Mouse (Mus musculus): ENCODE results near the gene Prss42. TPM values are rescaled to one million over a fixed set of nuclear protein-coding genes. Genes with fewer than 3 reads are reported as not detected.

Gene Prss42
- polyA plus RNA-seq, 2 experiments, result not detected

DNA sequence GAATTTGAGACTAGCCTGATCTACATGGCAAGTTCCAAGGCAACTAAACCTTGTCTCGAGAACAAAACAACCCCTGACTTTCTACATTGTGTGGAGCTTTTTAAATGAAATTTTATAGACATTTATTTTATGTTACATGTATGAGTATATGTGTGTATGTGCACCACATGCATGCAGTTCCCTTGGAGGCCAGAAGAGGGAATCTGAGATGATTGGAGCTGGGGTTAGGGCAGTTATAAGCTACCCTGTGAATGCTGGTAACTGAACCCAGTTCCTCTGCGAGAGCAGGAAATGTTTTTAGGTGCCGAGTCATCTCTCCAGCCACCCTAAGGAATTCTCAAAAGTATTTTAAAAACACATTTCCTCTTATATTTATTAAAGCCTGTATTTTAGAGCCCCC lies 9.8 kb upstream of the Prss42 start:
- DNase-seq (ENCODE audit: low spot score), result no peak
- ATAC-seq (ENCODE audit: low FRiP score, low read depth), result no peak
- H3K36me3 ChIP-seq (ENCODE audit: control insufficient read depth, insufficient read depth, low read length), result no peaks in the 10 kb centered on the region
- H3K4me1 ChIP-seq (ENCODE audit: control insufficient read depth, insufficient read depth, low read length), result no peaks in the 10 kb centered on the region
- no peak for TF ChIP-seq POLR2A (IDR thresholded peaks at IDR 0.05; ENCODE audit: borderline replicate concordance, extremely low read depth, insufficient read depth, insufficient read length)
- H3K9me3 ChIP-seq (ENCODE audit: control insufficient read depth, low read length), result no peaks in the 10 kb centered on the region
- 89% methylated on average over 3 of the region's 3 CpGs for WGBS
- H3K4me2 ChIP-seq (replicated peaks; ENCODE audit: low read depth, low read length, severe bottlenecking), result no peak overlapping the region
- H3K27me3 ChIP-seq (ENCODE audit: control insufficient read depth, insufficient read depth, low read length), result no peaks in the 10 kb centered on the region
- H3K4me3 ChIP-seq (replicated peaks; ENCODE audit: low read length), result no peak overlapping the region
- no peak overlapping the region for H3K9ac ChIP-seq (ENCODE audit: low read depth, low read length, severe bottlenecking)
- H3K27ac ChIP-seq (replicated peaks; ENCODE audit: low read depth, low read length), result no peak overlapping the region

- no peak for TF ChIP-seq POLR2A (IDR thresholded peaks at IDR 0.05; ENCODE audit: borderline replicate concordance, extremely low read depth, insufficient read depth, insufficient read length)
- Histone ChIP-seq H3K27ac (replicated peaks; ENCODE audit: low read depth, low read length) (no peak overlapping the region), H3K9ac (ENCODE audit: low read depth, low read length, severe bottlenecking) (no peak overlapping the region), H3K27me3 (ENCODE audit: control insufficient read depth, insufficient read depth, low read length) (no peaks in the 10 kb centered on the region), H3K4me1 (ENCODE audit: control insufficient read depth, insufficient read depth, low read length) (no peaks in the 10 kb centered on the region), H3K36me3 (ENCODE audit: control insufficient read depth, insufficient read depth, low read length) (no peaks in the 10 kb centered on the region), H3K4me3 (replicated peaks; ENCODE audit: low read length) (no peak overlapping the region), H3K9me3 (ENCODE audit: control insufficient read depth, low read length) (no peaks in the 10 kb centered on the region), H3K4me2 (replicated peaks; ENCODE audit: low read depth, low read length, severe bottlenecking) (no peak overlapping the region)
- no peak for ATAC-seq (ENCODE audit: low FRiP score, low read depth)
- no peak for DNase-seq (ENCODE audit: low spot score)
- 74% methylated on average over 4 of the region's 4 CpGs for WGBS
Observed at GRCm38 (mm10) chr9:110790462-110790861, 7.5 kb upstream of the Prss42 start.

- ATAC-seq (ENCODE audit: low FRiP score, low read depth), result no peak
- 84% methylated on average over 10 of the region's 10 CpGs for WGBS
- DNase-seq (ENCODE audit: low spot score), result no peak
Observed at GRCm38 (mm10) chr9:110797013-110797412, 953 bp upstream of the Prss42 start.

GRCm38 (mm10) chr9:110800834-110801479 lies 3.0 kb downstream of the Prss42 start:
- 76% methylated on average over 8 of the region's 8 CpGs for WGBS

More at GRCm38 (mm10) chr9:110797013-110797412, 953 bp upstream of the Prss42 start:
- TF ChIP-seq POLR2A (IDR thresholded peaks at IDR 0.05; ENCODE audit: borderline replicate concordance, extremely low read depth, insufficient read depth, insufficient read length), result no peak
- no peak overlapping the region for H3K4me3 ChIP-seq (replicated peaks; ENCODE audit: low read length)
- H3K36me3 ChIP-seq (ENCODE audit: control insufficient read depth, insufficient read depth, low read length), result no peaks in the 10 kb centered on the region
- H3K9ac ChIP-seq (ENCODE audit: low read depth, low read length, severe bottlenecking), result no peak overlapping the region
- no peaks in the 10 kb centered on the region for H3K4me1 ChIP-seq (ENCODE audit: control insufficient read depth, insufficient read depth, low read length)
- H3K9me3 ChIP-seq (ENCODE audit: control insufficient read depth, low read length), result no peaks in the 10 kb centered on the region
- H3K4me2 ChIP-seq (replicated peaks; ENCODE audit: low read depth, low read length, severe bottlenecking), result no peak overlapping the region
- no peak overlapping the region for H3K27ac ChIP-seq (replicated peaks; ENCODE audit: low read depth, low read length)
- H3K27me3 ChIP-seq (ENCODE audit: control insufficient read depth, insufficient read depth, low read length), result no peaks in the 10 kb centered on the region

DNA sequence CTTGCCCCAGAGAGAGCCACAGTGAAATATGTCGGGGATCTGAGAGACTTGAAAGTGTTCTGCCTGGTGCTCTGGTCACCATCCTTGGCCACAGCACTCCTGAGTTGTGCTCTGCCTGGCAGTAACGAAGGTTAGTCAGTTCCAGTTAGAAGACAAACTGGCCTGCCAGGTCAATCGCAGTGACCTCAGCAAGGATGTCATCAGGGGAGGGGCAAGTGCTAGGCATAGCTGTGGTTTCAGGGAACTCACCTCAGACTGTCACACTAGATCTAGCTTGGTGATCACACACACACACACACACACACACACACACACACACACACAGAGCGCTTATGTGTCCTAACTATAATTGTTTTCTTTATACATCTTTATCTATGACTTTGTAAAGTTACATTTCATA lies 5.3 kb downstream of the Prss42 start:
- DNase-seq (ENCODE audit: low spot score) (no peak), ATAC-seq (ENCODE audit: low FRiP score, low read depth) (no peak)
- Histone ChIP-seq H3K4me1 (ENCODE audit: control insufficient read depth, insufficient read depth, low read length) (no peaks in the 10 kb centered on the region), H3K4me3 (replicated peaks; ENCODE audit: low read length) (no peak overlapping the region), H3K9me3 (ENCODE audit: control insufficient read depth, low read length) (no peaks in the 10 kb centered on the region), H3K4me2 (replicated peaks; ENCODE audit: low read depth, low read length, severe bottlenecking) (no peak overlapping the region), H3K9ac (ENCODE audit: low read depth, low read length, severe bottlenecking) (no peak overlapping the region), H3K27ac (replicated peaks; ENCODE audit: low read depth, low read length) (no peak overlapping the region), H3K36me3 (ENCODE audit: control insufficient read depth, insufficient read depth, low read length) (no peaks in the 10 kb centered on the region), H3K27me3 (ENCODE audit: control insufficient read depth, insufficient read depth, low read length) (no peaks in the 10 kb centered on the region)
- 64% methylated on average over 4 of the region's 4 CpGs for whole genome bisulfite sequencing
- no peak for TF ChIP-seq POLR2A (IDR thresholded peaks at IDR 0.05; ENCODE audit: borderline replicate concordance, extremely low read depth, insufficient read depth, insufficient read length)

More at GRCm38 (mm10) chr9:110800834-110801479, 3.0 kb downstream of the Prss42 start:
- Histone ChIP-seq H3K27ac (replicated peaks; ENCODE audit: low read depth, low read length) (no peak overlapping the region), H3K4me2 (replicated peaks; ENCODE audit: low read depth, low read length, severe bottlenecking) (no peak overlapping the region), H3K36me3 (ENCODE audit: control insufficient read depth, insufficient read depth, low read length) (no peaks in the 10 kb centered on the region), H3K9ac (ENCODE audit: low read depth, low read length, severe bottlenecking) (no peak overlapping the region), H3K4me1 (ENCODE audit: control insufficient read depth, insufficient read depth, low read length) (no peaks in the 10 kb centered on the region), H3K4me3 (replicated peaks; ENCODE audit: low read length) (no peak overlapping the region), H3K9me3 (ENCODE audit: control insufficient read depth, low read length) (no peaks in the 10 kb centered on the region), H3K27me3 (ENCODE audit: control insufficient read depth, insufficient read depth, low read length) (no peaks in the 10 kb centered on the region)
- no peak for ATAC-seq (ENCODE audit: low FRiP score, low read depth)
- no peak for TF ChIP-seq POLR2A (IDR thresholded peaks at IDR 0.05; ENCODE audit: borderline replicate concordance, extremely low read depth, insufficient read depth, insufficient read length)
- DNase-seq (ENCODE audit: low spot score), result no peak
